Mouse (Mus musculus) forebrain, postnatal 0 days (tissue): ENCODE data around the gene C2cd5. TPM values are rescaled to one million over a fixed set of nuclear protein-coding genes. Genes with fewer than 3 reads are reported as not detected.

Source experiments
- ATAC-seq: fragments of 200-750 bp; cut with Nextera tagmentation; 2 replicates; pipeline ENCODE4 v1.8.0; 2017; ENCODE audit warnings: mild to moderate bottlenecking, moderate library complexity
- DNase-seq: peaks from one replicate; pipeline ENCODE4 v3.0.0-alpha.2; 2015
- H3K27ac ChIP-seq: fragments of 300-500 bp; sonication (generic); 2 replicates; pipeline ENCODE4 v1.5.1; 2014; ENCODE audit warnings: low read depth, mild to moderate bottlenecking, antibody characterized with exemption, low read length, moderate library complexity, mixed read lengths
- H3K27me3 ChIP-seq: fragments of 300-500 bp; sonication (generic); 2 replicates; pipeline ENCODE4 v1.6.1; 2014; ENCODE audit warnings: mild to moderate bottlenecking, low read length, mixed read lengths; ENCODE audit not compliant: insufficient read depth
- H3K36me3 ChIP-seq: fragments of 300-500 bp; sonication (generic); 2 replicates; pipeline ENCODE4 v1.6.1; 2014; ENCODE audit warnings: mild to moderate bottlenecking, moderate library complexity; ENCODE audit not compliant: insufficient read depth
- H3K4me1 ChIP-seq: fragments of 300-500 bp; sonication (generic); 2 replicates; pipeline ENCODE4 v1.6.1; 2014; ENCODE audit warnings: antibody characterized with exemption; ENCODE audit not compliant: insufficient read depth
- H3K4me2 ChIP-seq: fragments of 300-500 bp; sonication (generic); 2 replicates; pipeline ENCODE4 v1.6.1; 2014; ENCODE audit warnings: low read depth, mild to moderate bottlenecking, moderate library complexity
- H3K4me3 ChIP-seq: fragments of 300-500 bp; sonication (generic); 2 replicates; pipeline ENCODE4 v1.5.1; 2014; ENCODE audit warnings: low read depth, low read length, mixed read lengths
- H3K9ac ChIP-seq: fragments of 300-500 bp; sonication (generic); 2 replicates; pipeline ENCODE4 v1.6.1; 2014; ENCODE audit warnings: mild to moderate bottlenecking
- H3K9me3 ChIP-seq: fragments of 300-500 bp; sonication (generic); 2 replicates; pipeline ENCODE4 v1.6.1; 2016; ENCODE audit warnings: low read length
- CTCF ChIP-seq: sonication (generic); IDR thresholded peaks from 2 replicates; pipeline ENCODE4 v1.5.1; 2016; ENCODE audit warnings: antibody characterized with exemption, control low read depth, low read depth
- WGBS: fragments of 180-500 bp; shearing (Covaris S2); extraction: QIAGEN DNeasy Blood & Tissue Kit; methylation state at CpG from one replicate; pipeline ENCODE4 v1.1.7; 2014; 5-methylcytosine and 5-hydroxymethylcytosine counted together
- polyA plus RNA-seq: library from polyadenylated mRNA; unstranded; fragments of >200 nt; fragmentation: Nextera tagmentation; extraction: Ambion mirVana; gene quantifications from 2 replicates; pipeline ENCODE4 v1.2.1, GENCODE M21; 2015
- total RNA-seq: library from RNA; depleted of rRNA; stranded (reverse); fragments of >200 nt; gene quantifications from 2 replicates; pipeline ENCODE4 v1.2.3, GENCODE M21; 2014; rRNA removed

C2cd5 gene
- total and polyA plus RNA-seq, 2 experiments from 2014 or later, result 18.5 to 45.7 TPM

- peak; percentile 69 for ATAC-seq
- Histone ChIP-seq H3K27me3 (no peaks in the 10 kb centered on the region), H3K9me3 (no peaks in the 10 kb centered on the region), H3K27ac (peak within 1 kb of the TSS; percentile 99), H3K9ac (peak within 1 kb of the TSS; percentile 95), H3K36me3 (no peaks in the 10 kb centered on the region), H3K4me1 (peaks cover 7% of the 10 kb centered on the region; the same call in 1 of the 2 replicates), H3K4me3 (peak within 1 kb of the TSS; percentile 79), H3K4me2 (peak within 1 kb of the TSS; percentile 91)
- no peak for DNase-seq
- WGBS, result 3% methylated on average over 42 of the region's 45 CpGs
- TF ChIP-seq CTCF, result 0 out of 2 replicates have a peak, but pooled peaks have one; percentile 1
Measured at GRCm38 (mm10) chr6:142964076-142964530, 135.8 kb downstream of the C2cd5 start, which contains the start of gene St8sia1. Gene St8sia1, minus strand, starts transcription at chr6:142964452.

GRCm38 (mm10) chr6:142963480-142964075 lies 136.4 kb downstream of the C2cd5 start:
- TF ChIP-seq CTCF, result no peak
- Histone ChIP-seq H3K9ac (peak overlapping the region; percentile 95), H3K4me3 (peak overlapping the region; percentile 79), H3K4me1 (peaks cover 7% of the 10 kb centered on the region; the same call in 1 of the 2 replicates), H3K9me3 (no peaks in the 10 kb centered on the region), H3K36me3 (no peaks in the 10 kb centered on the region), H3K27me3 (no peaks in the 10 kb centered on the region), H3K27ac (peak overlapping the region; percentile 99), H3K4me2 (peak overlapping the region; percentile 91)
- ATAC-seq (no peak), DNase-seq (peak; percentile 61)
- WGBS, result 16% methylated on average over 30 of the region's 30 CpGs

GRCm38 (mm10) chr6:142962881-142963280 lies 137.1 kb downstream of the C2cd5 start:
- Histone ChIP-seq H3K9me3 (no peaks in the 10 kb centered on the region), H3K27ac (no peak overlapping the region), H3K9ac (peak overlapping the region; percentile 95; the same call in 1 of the 2 replicates), H3K27me3 (no peaks in the 10 kb centered on the region), H3K4me2 (peak overlapping the region; percentile 91), H3K4me3 (peak overlapping the region; percentile 79), H3K36me3 (no peaks in the 10 kb centered on the region), H3K4me1 (peaks cover 7% of the 10 kb centered on the region; the same call in 1 of the 2 replicates)
- DNase-seq (no peak), ATAC-seq (no peak)
- TF ChIP-seq CTCF, result no peak
- WGBS, result 88% methylated on average over 14 of the region's 14 CpGs

GRCm38 (mm10) chr6:142962476-142962875 lies 137.5 kb downstream of the C2cd5 start:
- Histone ChIP-seq H3K9ac (no peak overlapping the region), H3K4me1 (peaks cover 7% of the 10 kb centered on the region; the same call in 1 of the 2 replicates), H3K4me3 (peak overlapping the region; percentile 79), H3K27me3 (no peaks in the 10 kb centered on the region), H3K4me2 (peak overlapping the region; percentile 91), H3K9me3 (no peaks in the 10 kb centered on the region), H3K27ac (no peak overlapping the region), H3K36me3 (no peaks in the 10 kb centered on the region)
- DNase-seq (no peak), ATAC-seq (no peak)
- WGBS, result 82% methylated on average over 10 of the region's 10 CpGs
- no peak for TF ChIP-seq CTCF

GRCm38 (mm10) chr6:142961721-142962455 lies 138.1 kb downstream of the C2cd5 start:
- Histone ChIP-seq H3K4me1 (peaks cover 7% of the 10 kb centered on the region; the same call in 1 of the 2 replicates), H3K27me3 (no peaks in the 10 kb centered on the region), H3K9ac (no peak overlapping the region), H3K27ac (no peak overlapping the region), H3K9me3 (no peaks in the 10 kb centered on the region), H3K36me3 (no peaks in the 10 kb centered on the region), H3K4me2 (peak overlapping the region; percentile 91), H3K4me3 (peak overlapping the region; percentile 79; the same call in 1 of the 2 replicates)
- 80% methylated on average over 9 of the region's 9 CpGs for WGBS
- no peak for TF ChIP-seq CTCF
- ATAC-seq, result no peak
- no peak for DNase-seq

Other genes starting within 250 kb of the C2cd5 start
- 10.8 and 15.5 TPM in 2 replicates for gene St8sia1, start 135.7 kb downstream of the C2cd5 start, total RNA-seq
- gene St8sia1, start 135.7 kb downstream of the C2cd5 start, polyA plus RNA-seq, result 2.3 and 3.5 TPM in 2 replicates
- gene Etnk1, start 67.1 kb upstream of the C2cd5 start, total RNA-seq, result 92.4 and 116 TPM in 2 replicates
- 14.1 and 24.8 TPM in 2 replicates for gene Etnk1, start 67.1 kb upstream of the C2cd5 start, polyA plus RNA-seq